18 mouse cellular contexts compared by ENCODE assay signal in genomic region chr13:45031748-45032147, GRCm38 (mm10). TPM values are rescaled to one million over a fixed set of nuclear protein-coding genes. Genes with fewer than 3 reads are reported as not detected.
DNase-seq lines count a peak whose midpoint lies in the region; ATAC-seq and TF ChIP-seq lines count a peak whose summit lies in the region.
"Had no signal": no experiment of that assay in that cellular context is flagged by ENCODE, and none has a peak within 500 bp of the region (broad histone marks: within the 10 kb centered on the region; RNA-seq: fewer than 3 reads in every experiment).

No protein-coding gene starts in this region.

- DNase-seq in heart, embryonic 10.5 days (ENCODE audit: low spot score) = no peak
- no peak for DNase-seq in heart, adult 9 months (ENCODE audit: low spot score in 2 of 2)
- DNase-seq in liver, adult 2 months (ENCODE audit: extremely low read depth, low read depth, low spot score) = peak; percentile 19
- DNase-seq in liver, embryonic 11.5 days (ENCODE audit: low spot score) = no peak
- DNase-seq in 416B (ENCODE audit: low read depth) = peak; percentile 39
- DNase-seq in adrenal gland, postnatal 25 days = no peak
- DNase-seq: cerebellum, adult 18-20 months; embryo, embryonic 11 days; kidney, adult 11 months; layer of hippocampus, postnatal 36 days; liver, embryonic 13.5 days; thymus, postnatal 25 days had no signal

- H3K4me2 ChIP-seq in liver, embryonic 11.5 days = no peak overlapping the region
- H3K4me2 ChIP-seq in liver, embryonic 16.5 days (ENCODE audit: low read depth, low read length) = no peak overlapping the region
- H3K4me2 ChIP-seq: hindbrain, embryonic 13.5 days had no signal

- peak overlapping the region; percentile 56; the same call in 1 of the 2 replicates for H3K27ac ChIP-seq in heart, embryonic 10.5 days
- no peak overlapping the region for H3K27ac ChIP-seq in liver, adult 2 months (replicated peaks; ENCODE audit: insufficient read depth, low read depth, low read length)
- no peak overlapping the region for H3K27ac ChIP-seq in liver, embryonic 11.5 days (ENCODE audit: low read depth, low read length)
- H3K27ac ChIP-seq in liver, embryonic 16.5 days (ENCODE audit: low read length) = no peak overlapping the region
- H3K27ac ChIP-seq: heart, adult 2 months; hindbrain, embryonic 13.5 days; liver, embryonic 13.5 days had no signal

- H3K4me1 ChIP-seq in heart, embryonic 10.5 days = peaks cover 17% of the 10 kb centered on the region; the same call in 1 of the 2 replicates
- H3K4me1 ChIP-seq in liver, adult 2 months (ENCODE audit: control insufficient read depth, insufficient read depth, low read length) = no peaks in the 10 kb centered on the region
- H3K4me1 ChIP-seq in liver, embryonic 11.5 days (replicated peaks; ENCODE audit: control insufficient read depth, insufficient read depth, low read length) = peaks cover 7% of the 10 kb centered on the region
- peaks cover 4% of the 10 kb centered on the region for H3K4me1 ChIP-seq in liver, embryonic 16.5 days (ENCODE audit: control insufficient read depth, low read depth, low read length)
- H3K4me1 ChIP-seq: hindbrain, embryonic 13.5 days had no signal

- ATAC-seq in liver, embryonic 11.5 days (replicated peaks; ENCODE audit: low FRiP score) = no peak; the same call in 1 of the 2 replicates
- ATAC-seq in liver, embryonic 16.5 days (ENCODE audit: low read depth) = peak; percentile 21; the same call in 1 of the 2 replicates
- ATAC-seq in CD4-positive, CD25-positive, alpha-beta regulatory T cell, adult 4 months = no peak
- ATAC-seq: activated CD4-positive, CD25-positive, alpha-beta regulatory T cell, adult 4 months had no signal

- TF ChIP-seq POLR2A in liver, adult 2 months (IDR thresholded peaks at IDR 0.05; ENCODE audit: extremely low read depth, insufficient read depth, low read length) = no peak

- H3K4me3 ChIP-seq in heart, embryonic 10.5 days = no peak overlapping the region
- H3K4me3 ChIP-seq in liver, adult 2 months (ENCODE audit: insufficient read depth, low read depth, low read length) = no peak overlapping the region
- no peak overlapping the region for H3K4me3 ChIP-seq in liver, embryonic 11.5 days (ENCODE audit: low read depth, low read length)
- no peak overlapping the region for H3K4me3 ChIP-seq in liver, embryonic 16.5 days (ENCODE audit: low read depth, low read length)
- H3K4me3 ChIP-seq: heart, adult 2 months; hindbrain, embryonic 13.5 days; liver, embryonic 13.5 days had no signal

- H3K27me3 ChIP-seq in heart, embryonic 10.5 days (ENCODE audit: insufficient read depth, poor library complexity, severe bottlenecking) = no peaks in the 10 kb centered on the region
- H3K27me3 ChIP-seq in liver, adult 2 months (ENCODE audit: control insufficient read depth, insufficient read depth, low read length) = no peaks in the 10 kb centered on the region
- H3K27me3 ChIP-seq in liver, embryonic 11.5 days (replicated peaks; ENCODE audit: control insufficient read depth, insufficient read depth, low read length) = no peaks in the 10 kb centered on the region; the same call in 1 of the 2 replicates
- peaks cover 12% of the 10 kb centered on the region for H3K27me3 ChIP-seq in liver, embryonic 16.5 days (ENCODE audit: control insufficient read depth, insufficient read depth, low read depth, low read length)

- no peaks in the 10 kb centered on the region for H3K36me3 ChIP-seq in heart, embryonic 10.5 days
- no peaks in the 10 kb centered on the region for H3K36me3 ChIP-seq in liver, adult 2 months (ENCODE audit: control insufficient read depth, insufficient read depth, low read length)
- no peaks in the 10 kb centered on the region for H3K36me3 ChIP-seq in liver, embryonic 11.5 days (ENCODE audit: control insufficient read depth, insufficient read depth, low read length)
- no peaks in the 10 kb centered on the region for H3K36me3 ChIP-seq in liver, embryonic 16.5 days (ENCODE audit: control insufficient read depth, insufficient read depth)
- H3K36me3 ChIP-seq: G1E; hindbrain, embryonic 13.5 days; liver, embryonic 13.5 days had no signal

- H3K9ac ChIP-seq in liver, adult 2 months (ENCODE audit: low read depth, low read length) = no peak overlapping the region
- no peak overlapping the region for H3K9ac ChIP-seq in liver, embryonic 11.5 days (ENCODE audit: low read depth, low read length)
- no peak overlapping the region for H3K9ac ChIP-seq in liver, embryonic 16.5 days (ENCODE audit: low read depth, low read length)
- H3K9ac ChIP-seq: hindbrain, embryonic 13.5 days; liver, embryonic 13.5 days had no signal

- no peak for TF ChIP-seq CTCF in liver, adult 2 months (IDR thresholded peaks at IDR 0.05; ENCODE audit: low read depth, low read length)

- no peaks in the 10 kb centered on the region for H3K9me3 ChIP-seq in heart, embryonic 10.5 days
- H3K9me3 ChIP-seq in liver, embryonic 11.5 days (ENCODE audit: control insufficient read depth, low read length) = no peaks in the 10 kb centered on the region
- no peaks in the 10 kb centered on the region for H3K9me3 ChIP-seq in liver, embryonic 16.5 days (replicated peaks; ENCODE audit: control insufficient read depth, low read length)
- H3K9me3 ChIP-seq: G1E; hindbrain, embryonic 13.5 days; liver, embryonic 13.5 days had no signal

- H3K79me2 ChIP-seq in liver, adult 2 months (ENCODE audit: control insufficient read depth, insufficient read depth, low read length) = no peaks in the 10 kb centered on the region

- WGBS in heart, embryonic 10.5 days = 21% methylated on average over 7 of the region's 7 CpGs
- WGBS in liver, adult 2 months = 41% methylated on average over 7 of the region's 7 CpGs
- 24% methylated on average over 7 of the region's 7 CpGs for WGBS in liver, embryonic 11.5 days
- WGBS in liver, embryonic 16.5 days (ENCODE audit: insufficient replicate concordance) = 10% methylated on average over 7 of the region's 7 CpGs

RNA-seq across cellular contexts. Expression of gene Dtnbp1, which starts 29.8 kb away (rescaled TPM):
- 75.0 and 80.9 TPM in 2 replicates for polyA plus RNA-seq in heart, embryonic 10.5 days (2016; fragmentation: Nextera tagmentation; extraction: Ambion mirVana)
- 32.5 and 47.9 TPM in 2 replicates for total RNA-seq in liver, adult 2 months (2014; rRNA removed)
- 53.0 and 57.4 TPM in 2 replicates for polyA plus RNA-seq in liver, adult 2 months (2012; rRNA removed)
- polyA plus RNA-seq in liver, embryonic 11.5 days (2014; fragmentation: Nextera tagmentation; extraction: Ambion mirVana) = 41.5 and 42.3 TPM in 2 replicates
- polyA plus RNA-seq in liver, embryonic 16.5 days (2015; fragmentation: Nextera tagmentation; extraction: Ambion mirVana) = 25.7 and 25.8 TPM in 2 replicates
- 41.4 and 56.1 TPM in 2 replicates for total RNA-seq in adrenal gland, postnatal 25 days (2021)
- 1 to 10 TPM; 5.3 to 8.9 TPM for polyA plus RNA-seq in CD4-positive, CD25-positive, alpha-beta regulatory T cell, adult 4 months (2017; shearing (Covaris generic))

RNA-seq across cellular contexts. Expression of gene Gm9817, which starts 46.7 kb away (rescaled TPM):
- not detected in 2 replicates for polyA plus RNA-seq in heart, embryonic 10.5 days (2016; fragmentation: Nextera tagmentation; extraction: Ambion mirVana)
- total RNA-seq in liver, adult 2 months (2014; rRNA removed) = not detected in 2 replicates
- polyA plus RNA-seq in liver, adult 2 months (2012; rRNA removed) = not detected in 2 replicates
- polyA plus RNA-seq in liver, embryonic 11.5 days (2014; fragmentation: Nextera tagmentation; extraction: Ambion mirVana) = not detected in 2 replicates
- not detected in 2 replicates for polyA plus RNA-seq in liver, embryonic 16.5 days (2015; fragmentation: Nextera tagmentation; extraction: Ambion mirVana)
- total RNA-seq in adrenal gland, postnatal 25 days (2021) = 0.12 TPM in 1 of 2 replicates, not detected in the other
- polyA plus RNA-seq in CD4-positive, CD25-positive, alpha-beta regulatory T cell, adult 4 months (2017; shearing (Covaris generic)) = under 1 TPM in 1 of 2 experiments, not detected in 1; 0.26 TPM
- polyA plus RNA-seq: heart, adult 2 months; liver, embryonic 13.5 days had no signal

Comparison
In these comparisons a context has a peak if more than half of its experiments do, and no peak if none do; other contexts are left out.
1. DNase-seq: peak in liver, adult 2 months (single experiment) and 416B (single experiment); none in heart, embryonic 10.5 days (single experiment), heart, adult 9 months (0 of 2), liver, embryonic 11.5 days (single experiment) and adrenal gland, postnatal 25 days (single experiment).